Mouse (Mus musculus) skeletal muscle tissue, adult 2 months (tissue): ENCODE measurements around the gene Slc12a6.

Source experiments
- DNase-seq: peaks from one replicate; pipeline ENCODE4 v3.0.0-alpha.2; 2012; ENCODE audit warnings: low read depth, low spot score

Gene Slc12a6

DNA sequence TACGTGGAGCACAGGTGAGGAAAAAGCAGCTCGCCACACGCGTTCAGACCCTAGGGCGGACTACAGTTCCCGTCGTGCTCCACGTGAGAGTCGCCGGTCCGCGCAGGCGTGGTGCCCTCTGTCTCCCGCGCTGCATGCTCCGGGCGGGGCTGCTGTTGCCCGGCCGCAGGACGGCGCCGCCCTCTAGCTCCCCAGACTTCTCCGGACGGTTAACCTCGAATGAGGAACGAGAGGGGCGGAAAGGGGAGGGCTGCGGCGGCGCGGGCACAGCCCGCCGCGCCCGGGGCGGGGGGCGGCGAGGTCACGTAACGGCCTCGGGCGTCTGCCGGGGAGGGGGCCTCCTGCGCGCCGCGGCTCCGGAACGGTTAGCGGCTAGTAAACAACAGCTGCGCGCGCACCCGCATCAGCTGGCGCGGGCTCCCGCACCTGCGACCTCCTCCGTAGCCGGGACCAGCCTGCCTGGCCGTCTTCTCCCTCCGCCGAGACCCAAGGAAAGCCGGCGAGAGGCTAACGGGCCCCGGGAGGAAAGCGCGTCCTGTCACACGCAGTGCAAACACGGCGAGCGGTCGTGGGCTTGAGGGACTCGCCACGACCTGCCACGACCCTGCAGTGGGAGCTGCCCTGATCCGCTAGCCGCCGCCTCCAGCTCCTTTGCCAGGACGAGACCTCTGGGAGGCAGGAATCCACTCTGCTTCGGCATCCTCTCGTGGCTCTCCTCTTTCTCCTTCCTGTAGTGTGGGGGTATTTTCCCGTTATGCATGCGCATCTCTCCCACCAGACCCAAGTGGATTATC, at the start of gene Slc12a6:
Gene Slc12a6 (plus strand): TSS at position 378 of the 794 bp plus-strand sequence.
- DNase-seq, result peak; percentile 91

DNA sequence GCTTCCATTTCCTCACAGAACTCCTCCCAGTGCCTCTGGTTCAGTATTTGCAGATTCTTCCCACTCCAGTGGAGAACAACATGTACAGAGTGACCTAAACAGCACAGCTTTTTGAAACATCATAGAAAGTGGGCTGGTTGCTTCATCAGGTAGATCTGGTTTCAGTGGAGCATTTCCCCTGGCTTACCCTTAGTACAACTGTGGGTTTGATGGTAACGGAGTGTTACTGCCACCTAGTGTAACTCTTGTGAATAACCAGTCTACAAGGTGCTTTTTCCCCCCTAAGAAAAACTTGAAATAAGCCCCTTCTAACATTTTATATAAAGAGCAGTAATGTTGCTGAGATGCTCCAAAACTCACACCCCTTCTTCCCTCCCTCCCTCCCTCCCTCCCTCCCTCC, 49.6 kb upstream of the Slc12a6 start:
- no peak for DNase-seq

DNA sequence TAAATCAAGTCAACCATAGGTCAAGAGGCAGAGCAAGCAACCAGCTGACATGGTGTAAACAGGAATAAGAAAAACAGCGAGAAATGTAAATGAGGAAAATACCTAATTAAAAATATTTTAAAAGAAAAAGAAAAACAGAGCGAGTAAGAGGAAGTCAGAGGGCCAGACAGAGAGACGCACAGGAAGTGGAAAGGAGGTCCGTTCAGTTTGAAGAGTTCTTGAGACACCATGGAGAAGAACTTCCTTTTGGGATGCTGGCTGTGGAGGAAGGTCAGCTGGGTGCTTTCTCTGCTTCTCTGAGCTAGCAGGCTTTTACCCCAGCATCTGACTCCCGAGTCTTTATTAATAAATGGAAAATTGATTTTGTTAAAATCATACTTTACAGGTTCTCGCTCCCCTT, 48.0 kb upstream of the Slc12a6 start:
- no peak for DNase-seq

DNA sequence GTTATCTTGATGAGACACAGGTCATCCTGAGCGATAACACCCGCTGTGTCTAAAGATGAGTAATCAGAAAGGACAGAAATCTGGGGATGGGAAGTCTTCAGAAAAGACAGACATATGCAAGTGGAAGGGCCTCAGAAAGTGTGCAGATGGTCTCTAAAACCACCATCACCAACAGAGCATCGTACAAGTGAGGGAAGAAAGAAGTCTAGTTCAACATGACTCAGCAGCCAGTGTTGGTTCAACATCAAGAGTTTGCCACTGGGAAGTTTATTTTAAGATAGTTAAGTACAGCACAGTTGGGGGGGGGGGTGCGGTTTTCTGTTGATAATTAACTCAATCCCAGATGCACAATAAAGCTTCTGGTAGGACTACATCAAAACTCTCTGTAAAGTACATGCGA, 44.7 kb upstream of the Slc12a6 start:
- no peak for DNase-seq

DNA sequence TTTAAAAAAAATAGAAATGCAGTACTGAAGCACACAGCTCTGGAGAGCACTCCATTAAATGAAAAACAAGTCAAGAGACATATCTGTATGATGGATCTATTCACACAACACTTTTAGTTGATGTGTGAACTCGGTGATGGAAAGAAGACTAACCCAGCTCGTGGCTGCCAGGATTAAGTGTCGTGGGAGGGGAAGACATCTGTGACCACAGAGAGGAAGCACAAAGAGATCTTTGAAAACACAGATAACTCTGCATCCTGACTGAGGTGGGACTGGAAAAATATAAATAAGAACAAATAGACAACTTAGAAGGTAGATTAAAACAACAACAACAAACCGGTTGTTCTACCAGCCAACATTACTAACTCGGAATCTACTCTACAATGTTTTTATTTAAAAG, 43.0 kb upstream of the Slc12a6 start:
- DNase-seq, result no peak

DNA sequence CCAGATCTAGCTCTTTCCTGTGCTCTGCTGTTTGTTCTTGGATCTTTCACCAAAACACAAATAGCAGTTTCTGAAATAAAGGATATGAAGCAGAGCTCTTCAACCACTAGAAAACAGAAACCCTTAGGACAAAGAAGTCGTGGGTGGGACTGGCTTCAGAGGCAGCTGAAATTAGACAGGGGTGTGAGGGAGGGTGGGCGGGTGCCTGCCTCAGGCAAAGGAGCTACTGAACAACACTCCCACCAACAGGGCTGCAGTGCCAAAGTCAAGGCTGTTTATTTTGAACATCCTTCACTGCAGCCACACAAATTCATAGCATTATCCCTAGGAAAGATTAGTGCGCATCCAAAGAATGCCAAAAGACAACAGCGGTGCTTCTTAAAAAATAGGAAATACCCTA, 41.3 kb upstream of the Slc12a6 start:
- no peak for DNase-seq

DNA sequence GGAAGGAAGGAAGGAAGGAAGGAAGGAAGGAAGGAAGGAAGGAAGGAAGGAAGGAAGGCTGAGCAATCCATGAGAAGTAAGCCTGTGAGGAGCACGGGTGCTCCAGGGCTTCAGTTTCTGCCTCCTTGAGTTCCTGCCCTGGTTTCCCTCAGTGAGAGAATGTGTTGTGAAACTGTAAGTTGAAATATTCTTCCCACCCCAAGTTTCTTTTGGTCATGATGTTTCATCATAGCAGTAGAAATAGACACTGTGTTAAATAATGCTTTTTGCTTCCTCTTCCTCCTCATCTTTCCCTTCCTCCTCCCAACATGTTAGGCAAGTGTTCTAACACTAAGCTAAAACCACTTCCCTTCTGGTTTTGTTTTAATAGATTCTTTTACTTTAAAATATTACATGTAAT, 33.0 kb upstream of the Slc12a6 start:
- DNase-seq, result no peak

DNA sequence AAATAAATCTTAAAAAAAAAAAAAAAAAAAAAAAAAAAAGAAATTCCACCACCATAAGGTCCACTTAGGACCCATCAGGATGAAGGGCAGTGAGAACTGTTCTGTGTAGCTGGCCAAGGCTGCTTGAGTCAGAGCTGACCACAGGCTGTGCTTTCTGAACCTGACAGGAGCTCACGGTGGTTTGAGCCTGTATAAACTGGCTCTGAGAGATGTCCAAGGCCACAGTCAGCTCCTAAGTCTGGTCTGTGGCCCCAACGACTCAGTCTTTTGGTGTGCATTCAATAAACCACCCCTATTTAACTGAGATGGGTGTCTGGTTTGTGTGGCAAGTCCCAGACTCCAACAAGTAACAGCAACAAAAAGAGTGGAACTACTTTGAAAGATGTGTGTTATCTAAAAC, 29.0 kb upstream of the Slc12a6 start:
- DNase-seq, result no peak

DNA sequence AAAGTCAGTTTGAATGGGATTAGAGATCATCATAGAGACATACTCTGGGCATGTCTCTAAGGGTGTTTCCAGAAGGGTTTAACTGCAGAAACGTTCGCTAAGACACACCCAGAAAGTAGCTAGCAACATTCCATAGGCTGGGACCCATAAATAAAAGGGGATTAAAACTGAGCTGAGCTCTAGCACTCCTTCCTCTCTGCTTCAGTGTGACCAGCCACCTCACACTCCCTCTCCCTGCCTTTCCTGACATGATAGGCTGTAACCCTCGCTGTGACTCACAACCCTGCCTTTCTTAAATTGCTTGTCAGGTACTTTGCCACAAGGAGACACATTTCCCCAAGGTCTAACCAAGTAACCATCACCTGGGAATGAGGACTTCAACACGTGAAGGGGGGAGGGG, 27.6 kb upstream of the Slc12a6 start:
- DNase-seq, result no peak

DNA sequence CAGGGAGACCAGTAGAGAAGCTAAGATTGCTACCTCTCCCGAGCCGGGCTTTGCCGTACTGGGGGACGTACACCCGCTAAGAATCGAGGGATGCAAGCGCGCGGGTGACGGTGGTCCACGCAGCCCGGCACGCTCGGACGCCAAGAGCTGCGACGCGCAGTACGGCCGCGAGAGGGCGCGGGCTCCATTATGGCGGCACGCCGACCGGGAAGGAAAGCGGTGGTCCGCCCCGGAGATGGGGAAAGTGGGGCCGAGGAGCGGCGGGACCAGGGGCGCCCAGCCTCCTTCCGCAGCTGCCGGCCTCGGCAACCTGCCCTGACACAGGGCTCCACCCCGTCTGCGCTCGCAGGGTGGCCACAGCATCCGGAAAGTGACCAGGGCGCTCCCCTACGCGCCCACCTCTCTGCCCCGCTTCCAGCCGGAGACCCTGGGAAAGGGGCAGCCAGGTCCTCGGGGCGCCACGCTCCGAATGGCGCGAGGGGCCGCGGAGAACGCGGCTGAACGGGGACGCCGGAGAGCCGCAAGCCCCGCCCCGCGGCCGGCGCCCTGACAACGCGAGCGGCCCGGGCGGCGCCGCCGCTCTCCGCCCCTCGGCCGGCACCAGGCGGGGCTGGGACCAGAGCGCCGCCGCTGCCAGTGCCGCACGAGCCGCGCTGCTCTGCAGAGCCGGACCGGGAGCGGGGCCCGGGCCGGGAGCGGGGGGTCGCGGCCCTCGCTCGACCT, 26.3 kb upstream of the Slc12a6 start, which contains the start of gene Lpcat4:
Gene Lpcat4 (plus strand): TSS at position 257 of the 723 bp plus-strand sequence.
- peak; percentile 38 for DNase-seq

DNA sequence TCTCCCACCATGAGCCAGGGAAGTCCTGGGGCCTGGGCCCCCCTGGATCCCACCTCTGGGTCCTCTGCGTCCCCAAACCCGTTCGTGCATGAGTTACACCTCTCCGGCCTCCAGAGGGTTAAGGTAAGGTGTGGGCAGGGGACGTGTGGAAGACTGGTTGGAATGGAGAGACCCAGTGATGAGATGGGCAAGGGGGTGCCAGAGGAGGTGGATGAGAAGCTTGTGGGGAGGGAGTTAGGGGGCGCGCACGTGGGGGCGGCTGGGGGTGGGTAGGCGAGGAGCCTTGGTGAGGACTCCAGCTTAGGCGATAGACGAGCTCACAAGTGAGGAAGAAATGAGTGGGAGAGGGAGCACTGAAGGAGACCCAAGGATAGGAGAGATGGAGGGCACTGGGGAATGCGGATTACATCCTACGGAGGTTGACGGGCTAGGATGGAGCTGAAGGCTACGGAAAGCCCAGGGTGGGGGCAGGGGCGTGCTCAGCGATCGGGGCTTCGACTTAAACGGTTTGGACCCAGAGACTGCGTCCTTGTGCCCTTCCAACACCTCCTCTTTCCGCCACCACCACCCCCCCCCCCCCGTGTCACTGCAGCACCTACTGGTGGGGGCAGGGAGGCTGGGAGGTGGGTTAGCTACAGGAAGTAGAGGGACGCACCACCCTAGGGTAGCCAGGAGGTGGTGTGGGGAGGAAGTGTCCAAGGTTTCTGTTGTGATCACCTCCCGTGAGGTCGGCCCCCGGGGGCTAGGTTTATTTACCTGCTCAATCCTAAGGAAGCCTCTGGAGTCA, 25.5 kb upstream of the Slc12a6 start:
- DNase-seq, result no peak

DNA sequence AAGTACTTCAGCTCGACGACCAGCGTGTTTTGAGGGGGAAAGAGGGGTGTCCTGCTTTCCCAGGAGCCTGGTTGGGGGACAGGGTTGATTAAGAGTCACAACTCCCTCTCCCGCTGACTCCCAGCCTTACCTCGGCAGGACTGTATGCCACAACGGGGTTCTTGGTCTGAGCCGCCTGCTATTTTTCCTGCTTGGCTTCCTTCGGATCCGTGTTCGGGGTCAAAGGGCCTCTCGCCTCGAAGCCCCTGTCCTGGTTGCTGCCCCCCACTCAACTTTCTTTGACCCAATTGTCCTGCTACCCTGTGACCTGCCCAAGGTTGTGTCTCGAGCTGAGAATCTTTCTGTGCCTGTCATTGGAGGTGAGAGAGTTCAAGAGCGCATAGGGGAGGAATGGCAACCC, 23.8 kb upstream of the Slc12a6 start:
- no peak for DNase-seq

DNA sequence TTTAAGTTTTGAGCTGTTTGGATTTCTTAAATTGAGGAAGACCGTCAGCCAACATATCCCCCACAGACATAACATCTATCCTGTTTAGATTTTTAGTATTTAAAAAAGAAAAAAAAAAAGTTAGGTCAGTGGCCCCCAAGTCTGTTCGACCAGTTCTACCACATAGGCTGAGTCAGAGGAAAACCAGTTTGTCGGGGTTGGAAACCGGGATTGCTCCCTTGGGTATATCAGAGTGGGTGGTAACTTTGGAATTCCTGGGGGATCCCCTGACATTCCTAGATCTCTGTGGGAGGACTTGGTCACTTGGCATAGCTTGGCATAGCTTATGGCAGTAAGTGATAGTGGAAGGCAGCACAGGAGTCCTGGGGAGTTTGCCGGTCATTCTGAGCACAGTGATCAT, 20.3 kb upstream of the Slc12a6 start:
- DNase-seq, result no peak

DNA sequence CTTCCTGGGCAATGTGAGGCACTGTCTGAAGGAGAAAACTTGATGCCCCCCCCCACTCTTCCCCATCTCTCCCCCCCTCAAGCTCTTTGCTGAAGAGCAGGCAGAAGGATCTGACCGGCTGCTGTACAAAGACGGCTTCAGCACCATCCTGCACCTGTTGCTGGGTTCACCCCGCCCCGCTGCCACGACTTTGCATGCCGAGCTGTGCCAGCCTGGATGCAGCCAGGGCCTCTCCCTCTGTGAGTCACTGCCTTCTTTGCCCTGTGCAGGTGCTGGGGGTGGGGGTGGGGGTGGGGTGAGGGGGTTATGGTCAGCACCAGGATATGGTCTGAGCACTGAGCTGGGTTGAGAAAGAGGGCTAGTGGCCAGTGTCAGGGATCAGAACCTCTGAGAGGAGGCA, 19.4 kb upstream of the Slc12a6 start:
- no peak for DNase-seq

DNA sequence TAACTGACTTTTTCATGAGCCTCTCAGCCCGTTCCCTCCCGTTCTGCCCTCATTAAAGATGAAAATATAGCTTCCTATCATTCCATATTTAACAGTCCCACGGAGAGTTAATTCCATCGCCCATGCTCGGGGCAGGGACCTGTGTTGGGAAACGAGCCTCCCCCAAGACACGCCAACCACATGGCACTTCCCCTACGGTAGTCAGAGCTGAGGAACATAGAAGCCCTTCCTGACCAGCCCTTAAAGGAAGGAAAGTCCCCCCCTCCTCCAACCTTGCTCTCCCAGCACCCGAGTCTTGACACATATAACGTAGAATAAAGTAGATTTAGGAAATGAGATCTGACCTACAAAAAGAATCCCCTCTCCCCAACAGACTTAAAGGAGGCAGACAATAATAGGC, 18.3 kb upstream of the Slc12a6 start:
- DNase-seq, result no peak

DNA sequence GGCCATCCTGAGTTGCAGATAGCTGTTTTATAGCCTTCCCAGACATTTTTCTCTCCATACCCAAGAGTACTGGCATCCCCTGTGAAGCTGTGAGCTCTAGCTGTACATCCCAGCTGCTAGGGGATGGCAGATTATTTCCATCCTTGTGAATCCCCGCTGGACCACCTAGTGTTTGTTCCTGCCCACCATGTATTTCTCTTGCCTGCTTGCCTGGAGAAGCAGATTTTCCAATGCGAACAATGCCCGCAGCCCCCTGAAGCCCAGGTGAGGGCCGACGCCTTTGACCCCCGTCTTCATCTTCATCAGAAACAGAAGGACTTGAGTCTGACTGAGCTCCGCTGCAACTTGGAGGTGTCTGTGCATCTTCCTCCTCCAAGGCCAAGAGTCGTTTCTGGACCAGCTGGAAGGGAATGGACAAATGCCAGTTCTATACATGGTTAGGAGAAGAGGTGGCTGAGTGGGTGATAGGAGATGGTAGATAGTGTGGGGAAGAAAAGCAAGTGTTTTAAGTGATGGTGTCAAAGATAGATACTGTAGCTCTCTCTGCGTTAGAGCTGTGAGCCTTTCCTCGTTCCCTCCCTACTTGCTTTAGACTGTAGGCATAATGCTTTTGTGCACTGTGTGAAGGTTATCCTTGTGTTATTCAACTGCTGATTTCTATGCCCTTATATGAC, 15.7 kb upstream of the Slc12a6 start:
- no peak for DNase-seq

DNA sequence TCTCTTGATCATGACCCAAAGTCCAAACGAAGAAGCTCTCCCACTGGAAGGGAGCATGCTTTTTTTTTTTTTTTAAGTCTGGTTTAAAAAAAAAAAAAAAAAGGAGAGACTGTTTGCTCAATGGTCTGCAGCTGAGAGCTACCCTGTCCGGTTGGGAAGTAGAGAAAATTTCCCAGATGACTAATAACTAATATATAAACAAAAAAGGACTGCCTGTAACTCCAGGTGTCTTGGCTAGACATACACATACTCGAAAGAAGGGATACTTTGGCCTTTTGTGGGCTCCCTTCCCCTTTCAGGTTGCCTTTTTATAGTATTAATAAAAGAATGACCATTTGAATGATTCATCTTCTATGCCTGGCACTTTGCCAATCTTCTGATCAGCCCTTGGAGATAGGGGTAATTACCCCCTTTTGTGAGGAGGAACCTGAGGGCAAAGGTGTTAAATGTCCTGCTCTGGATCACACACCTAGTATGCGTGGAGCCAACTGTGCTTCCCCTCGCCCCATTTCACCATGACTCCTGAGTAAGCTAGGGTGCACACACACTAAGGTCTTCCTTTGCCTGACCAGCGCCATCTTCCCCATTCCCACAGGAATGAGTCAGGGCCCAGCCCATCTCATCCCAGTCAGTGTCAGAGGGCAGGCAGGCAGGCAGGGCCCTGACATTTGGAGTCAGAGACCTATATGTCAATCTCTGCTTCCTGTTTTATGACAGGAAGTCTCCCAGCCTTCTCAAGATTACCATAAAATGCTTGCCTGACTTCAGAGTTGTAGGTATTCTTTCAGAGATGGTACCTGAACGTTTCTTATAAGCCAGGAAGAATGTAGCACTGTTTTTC, 10.7 kb upstream of the Slc12a6 start:
- no peak for DNase-seq

DNA sequence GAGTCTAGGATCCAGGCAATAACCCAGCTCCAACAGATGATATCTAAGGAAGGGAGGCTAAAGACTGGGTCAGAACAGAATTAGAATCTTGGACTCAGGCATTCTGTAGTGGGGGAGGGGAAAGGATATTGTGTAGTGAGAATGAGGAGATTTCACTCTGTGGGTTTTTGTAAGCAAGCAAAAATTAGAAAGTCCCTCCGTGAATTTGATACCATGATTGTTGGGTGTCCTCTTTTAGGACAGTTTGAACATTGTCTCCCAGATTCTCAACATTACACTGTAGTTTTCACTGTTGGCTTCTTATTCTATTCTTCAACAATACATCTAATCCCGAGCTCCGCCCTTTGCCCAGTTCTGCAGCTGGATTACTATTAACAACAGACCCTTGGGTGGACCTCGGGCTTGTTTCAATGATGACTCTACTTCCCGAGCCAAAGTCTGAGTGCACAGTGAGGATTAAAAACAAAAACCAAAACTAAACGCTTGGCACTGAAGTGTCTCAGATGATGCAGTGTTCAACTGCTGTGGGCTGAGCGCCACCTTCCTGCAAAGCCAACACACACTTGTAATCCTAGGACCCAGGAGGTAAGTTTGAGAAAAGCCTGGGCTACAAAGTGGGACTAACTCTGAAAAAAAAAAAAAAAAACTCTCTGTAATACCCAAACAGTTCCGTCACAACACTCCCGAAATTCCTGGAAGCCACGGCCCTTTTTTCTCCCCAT, 6.2 kb upstream of the Slc12a6 start, which contains the start of gene Nutm1:
Gene Nutm1 (minus strand): TSS at position 51 of the 722 bp plus-strand sequence.
- peak; percentile 32 for DNase-seq

DNA sequence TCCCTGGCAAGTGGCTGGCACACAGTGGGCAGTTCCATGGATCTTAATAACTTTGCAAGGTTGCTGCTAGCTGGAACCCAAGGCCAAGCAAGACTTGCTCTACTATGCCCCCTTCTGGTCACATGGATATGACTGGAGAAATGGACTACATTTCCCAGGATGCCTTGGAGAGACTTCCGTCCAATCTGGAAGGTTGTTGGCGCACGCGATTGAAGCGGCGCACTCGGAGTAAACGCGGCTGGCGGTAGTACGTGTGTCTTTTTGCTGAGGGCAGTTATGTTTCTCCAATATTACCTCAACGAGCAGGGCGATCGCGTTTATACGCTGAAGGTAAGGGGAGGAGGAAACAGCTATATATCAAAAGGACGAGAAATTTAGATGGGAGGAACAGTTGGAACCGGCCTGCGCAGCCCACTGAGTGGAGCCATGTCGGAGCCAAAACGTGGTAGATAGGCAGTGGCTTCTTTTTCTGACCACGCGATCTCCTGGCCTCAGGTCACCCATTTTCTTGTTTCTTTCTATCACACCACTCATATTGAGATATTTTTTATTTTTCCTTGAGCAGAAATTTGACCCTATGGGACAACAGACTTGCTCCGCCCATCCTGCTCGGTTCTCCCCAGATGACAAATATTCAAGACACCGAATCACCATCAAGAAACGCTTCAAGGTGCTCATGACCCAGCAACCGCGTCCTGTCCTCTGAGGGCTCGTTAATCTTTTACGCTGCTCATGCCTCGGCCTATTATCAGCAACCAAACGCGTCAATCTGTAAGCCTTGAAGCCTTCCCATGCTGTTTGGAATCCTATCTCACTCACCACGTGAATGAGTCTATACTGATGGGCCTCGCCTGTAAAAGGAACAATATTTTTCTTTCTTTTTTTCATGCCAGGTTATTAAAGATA, 3.6 kb upstream of the Slc12a6 start, which contains the start of gene Nop10:
Gene Nop10 (plus strand): TSS at position 179 of the 906 bp plus-strand sequence.
- peak; percentile 78 for DNase-seq
